Mouse (Mus musculus) lung, postnatal 25 days (tissue): ENCODE results near the gene Casc1.

Experiments
- DNase-seq: peaks from one replicate; pipeline ENCODE4 v3.0.0; 2022; ENCODE audit warnings: low spot score

Casc1 gene

GRCm38 (mm10) chr6:145202432-145203125 lies 8.2 kb downstream of the Casc1 start:
- no peak for DNase-seq

DNA sequence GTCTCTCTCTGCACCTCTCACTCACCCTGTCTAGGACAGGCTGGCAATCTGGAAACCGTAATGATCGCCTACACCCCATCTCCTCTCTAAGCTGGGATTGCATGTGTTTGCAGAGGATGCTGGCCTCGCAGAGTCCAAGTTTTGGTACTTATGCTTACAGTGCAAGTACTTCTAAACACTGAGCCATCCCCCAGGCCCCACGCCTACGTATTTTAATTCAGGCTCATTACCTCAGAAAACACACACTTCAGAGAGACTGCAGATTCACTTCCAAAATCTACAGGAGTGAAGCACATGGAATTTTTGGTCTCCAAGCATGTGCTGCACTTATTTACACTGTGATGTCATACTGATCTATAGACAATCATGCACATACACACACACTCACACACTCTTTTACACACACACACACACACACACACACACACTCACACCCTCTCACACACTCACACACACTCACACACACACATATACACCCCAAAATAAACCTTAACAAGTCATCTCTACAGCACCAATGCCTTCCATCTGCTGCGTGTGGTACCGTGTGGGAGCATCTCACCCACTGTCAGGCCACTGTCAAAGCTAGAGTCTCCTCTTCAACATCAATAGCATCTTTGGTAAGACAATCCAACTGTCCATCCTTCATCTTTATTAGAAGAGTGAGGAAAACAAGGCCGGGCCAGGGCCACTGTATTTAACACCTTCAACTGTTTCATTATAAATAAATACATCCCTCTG lies 12.7 kb downstream of the Casc1 start:
- DNase-seq = no peak

DNA sequence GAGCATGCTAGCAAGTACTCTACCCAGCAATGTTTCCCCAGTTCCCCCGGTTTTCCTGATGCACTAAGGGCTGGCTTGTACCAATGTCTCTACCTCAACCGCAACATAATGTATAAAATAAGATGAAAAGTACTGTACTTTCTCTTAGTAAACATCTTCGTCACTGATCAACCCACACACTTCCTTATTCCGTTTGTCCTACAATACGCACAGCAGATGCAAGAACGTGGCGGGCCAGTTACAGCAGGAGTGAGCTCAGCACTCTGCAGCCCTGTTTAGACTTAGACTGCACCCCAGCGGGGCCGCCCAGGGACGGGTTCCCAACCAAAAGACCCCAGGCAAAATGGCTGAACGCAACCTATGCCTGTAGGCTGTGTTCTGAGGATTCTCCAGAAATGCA lies 17.4 kb downstream of the Casc1 start:
- no peak for DNase-seq

DNA sequence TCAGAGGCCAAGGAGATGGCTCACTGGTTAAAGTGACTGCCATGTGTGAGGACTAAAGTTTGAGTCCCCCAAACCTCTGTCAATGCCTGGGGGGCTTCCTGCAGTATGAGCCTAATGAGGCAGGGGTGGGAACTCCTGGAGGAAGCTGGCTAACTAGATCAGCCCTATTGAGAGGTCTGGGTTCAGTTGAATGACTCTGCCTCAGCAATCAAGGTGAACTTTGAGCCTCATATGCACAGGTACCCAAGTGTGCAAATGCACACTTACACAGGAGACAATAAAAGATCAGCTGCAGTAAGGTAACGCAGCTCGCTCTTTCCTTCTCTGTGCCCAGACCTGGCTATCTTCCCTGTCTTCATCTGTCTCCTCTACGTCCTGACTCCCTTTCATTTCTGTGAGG lies 17.8 kb downstream of the Casc1 start:
- DNase-seq = no peak

- DNase-seq = peak; percentile 20
Observed at GRCm38 (mm10) chr6:145187093-145188088, 23.4 kb downstream of the Casc1 start.

- no peak for DNase-seq
Observed at GRCm38 (mm10) chr6:145186096-145186495, 24.7 kb downstream of the Casc1 start.

- peak; percentile 25 for DNase-seq
Observed at GRCm38 (mm10) chr6:145182044-145182443, 28.8 kb downstream of the Casc1 start.

DNA sequence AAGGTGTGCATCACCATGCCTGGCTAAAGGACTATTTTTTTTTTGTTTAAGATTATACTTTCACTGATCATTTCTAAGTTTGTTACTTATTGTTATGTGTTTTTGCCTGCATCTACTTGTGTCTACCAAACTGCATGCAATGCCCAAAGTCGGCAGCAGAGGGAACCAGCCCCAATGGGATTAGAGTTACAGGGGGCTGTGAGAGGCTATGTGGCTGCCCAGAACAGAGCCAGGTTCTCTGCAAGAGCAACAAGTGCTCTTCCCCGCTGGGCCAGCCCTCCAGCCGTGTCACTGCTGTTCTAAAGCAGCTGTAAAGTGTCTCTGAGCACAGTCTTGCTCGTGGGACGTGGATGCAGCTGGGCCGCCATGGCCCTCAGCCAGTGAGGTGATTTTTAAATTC lies 31.1 kb downstream of the Casc1 start:
- peak; percentile 38 for DNase-seq

DNA sequence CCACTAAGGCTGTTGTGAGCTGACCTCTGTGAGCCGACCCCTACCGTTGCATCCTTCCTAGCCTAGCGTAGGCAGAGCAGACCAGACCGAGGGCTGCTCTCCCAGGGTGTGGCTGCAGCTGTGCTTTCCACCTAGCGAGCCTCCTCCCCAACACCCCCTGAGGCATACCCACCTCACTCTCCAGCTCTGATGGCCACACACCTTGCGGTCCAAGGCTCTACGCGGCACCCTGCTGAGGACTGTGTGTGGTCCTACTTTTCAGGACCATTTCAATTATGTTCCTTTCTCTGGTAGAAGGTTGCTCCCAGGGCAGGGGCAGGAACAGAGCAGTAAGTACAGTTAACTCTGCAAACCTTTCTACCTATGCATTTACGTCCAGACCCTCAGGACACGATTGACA lies 34.3 kb downstream of the Casc1 start:
- no peak for DNase-seq

DNA sequence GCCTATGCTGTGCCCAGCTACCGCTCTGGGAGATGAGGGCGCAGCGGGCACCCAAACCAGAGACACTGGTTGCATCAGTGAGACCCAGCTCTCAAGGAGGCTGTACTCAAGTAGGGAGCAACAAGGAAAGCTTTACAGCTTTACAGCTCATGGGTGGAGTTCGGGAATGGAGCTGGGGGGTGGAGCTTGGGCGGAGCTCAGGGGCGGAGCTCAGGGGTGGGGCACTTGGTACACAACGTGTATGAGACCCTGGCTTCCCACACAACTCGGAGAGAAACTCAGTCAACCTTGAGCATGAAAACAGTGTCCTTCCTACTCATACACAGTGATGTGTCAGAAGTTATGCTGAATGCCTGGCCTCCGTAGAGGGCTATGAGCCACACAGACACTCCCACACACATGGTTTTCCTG lies 35.2 kb downstream of the Casc1 start:
- DNase-seq = no peak

GRCm38 (mm10) chr6:145173781-145174191 lies 37.0 kb downstream of the Casc1 start:
- peak; percentile 84 for DNase-seq

DNA sequence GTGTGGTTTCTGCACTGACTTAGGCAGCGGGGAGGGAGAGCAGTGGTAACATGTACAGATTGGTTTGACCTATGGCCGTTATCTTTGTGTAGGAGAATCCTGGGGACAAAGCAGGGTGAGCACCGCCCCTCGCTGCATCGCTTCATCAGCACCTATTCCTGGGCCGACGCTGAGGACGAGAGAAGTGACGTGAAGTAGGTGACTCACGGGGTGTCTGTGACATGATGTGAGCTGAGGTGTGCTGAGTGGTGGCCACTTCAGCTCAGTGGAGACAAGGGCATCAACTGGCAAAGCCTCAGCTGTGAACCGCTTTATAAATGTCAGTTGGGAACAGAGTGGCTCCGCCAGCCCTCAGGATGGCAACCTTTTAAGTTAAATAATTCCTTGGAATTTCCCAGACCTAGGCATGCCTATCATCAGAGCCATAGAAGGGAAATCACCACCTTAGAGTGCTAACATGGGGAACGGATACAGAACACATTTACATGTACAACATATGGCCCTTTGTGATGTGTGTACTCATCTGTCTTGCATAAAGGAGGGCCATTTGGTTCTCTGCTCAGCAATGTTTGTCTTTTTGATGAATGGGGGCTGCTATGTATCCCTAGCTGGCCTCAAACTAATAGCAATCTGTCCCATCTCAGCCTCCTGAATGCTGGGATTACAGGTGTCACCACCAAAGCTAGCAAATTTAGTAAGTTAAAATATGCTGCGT lies 38.8 kb downstream of the Casc1 start:
- no peak for DNase-seq

GRCm38 (mm10) chr6:145160581-145160980 lies 50.2 kb downstream of the Casc1 start:
- no peak for DNase-seq

DNA sequence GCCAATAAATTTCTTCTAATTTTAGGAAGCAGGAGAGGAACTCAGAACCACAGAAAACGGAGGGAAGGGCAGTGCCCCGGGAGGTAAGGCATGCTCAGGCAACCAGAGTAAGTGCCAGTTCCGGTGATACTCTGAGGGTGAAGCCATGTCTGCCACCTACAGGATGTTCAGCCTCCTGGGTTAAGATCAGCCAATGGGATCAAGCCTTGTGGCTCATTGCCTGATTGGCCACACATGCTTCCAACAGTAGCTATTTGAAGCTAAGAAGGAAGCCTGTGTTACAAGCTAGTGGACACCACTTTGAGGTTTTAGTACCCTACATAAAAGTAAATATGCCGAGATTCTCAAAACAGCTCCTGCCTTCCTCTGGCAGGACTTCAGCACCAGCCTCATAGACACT lies 52.2 kb downstream of the Casc1 start:
- DNase-seq = no peak

DNA sequence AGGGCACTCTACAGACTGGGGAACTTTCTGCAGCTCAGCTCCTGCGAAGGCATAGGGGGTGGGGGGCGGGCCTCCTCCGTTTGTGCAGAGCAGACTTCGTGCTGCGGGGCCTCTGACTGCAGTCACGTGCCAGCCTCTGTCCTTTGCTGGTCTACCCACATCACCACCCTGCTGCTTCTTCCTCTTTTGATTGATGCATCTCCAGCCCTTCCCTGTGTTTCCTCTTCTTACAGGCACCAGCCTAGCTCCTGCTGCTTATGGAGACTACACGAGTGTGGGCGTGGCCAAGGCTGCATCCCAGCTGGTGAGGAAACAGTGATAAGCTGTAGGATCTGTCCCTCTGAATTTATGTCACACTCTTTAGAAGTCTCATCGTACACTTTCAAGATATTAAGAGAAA lies 61.8 kb downstream of the Casc1 start:
- peak; percentile 18 for DNase-seq

GRCm38 (mm10) chr6:145147716-145148115 lies 63.1 kb downstream of the Casc1 start:
- no peak for DNase-seq

DNA sequence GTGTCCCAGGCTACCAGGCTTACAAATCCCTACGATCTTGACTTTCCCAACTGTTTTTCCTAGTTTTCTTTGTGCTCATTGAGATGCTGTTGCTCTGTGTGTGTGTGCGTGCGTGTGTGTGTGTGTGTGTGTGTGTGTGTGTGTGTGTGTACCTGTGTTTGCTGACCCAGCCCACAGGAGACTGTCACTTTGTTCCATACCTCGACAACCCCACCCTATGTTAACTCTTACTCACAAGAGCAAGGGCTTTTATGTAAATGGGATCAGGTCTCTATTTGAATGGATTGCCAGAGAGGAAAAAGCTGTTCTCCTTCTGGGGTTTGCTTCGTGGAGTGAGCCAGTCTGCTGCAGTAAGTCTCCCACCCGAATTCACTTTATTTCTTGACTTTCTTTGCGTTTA lies 65.6 kb downstream of the Casc1 start:
- DNase-seq = no peak

- no peak for DNase-seq
Observed at GRCm38 (mm10) chr6:145141827-145142226, 69.0 kb downstream of the Casc1 start.

GRCm38 (mm10) chr6:145140706-145141105 lies 70.1 kb downstream of the Casc1 start:
- DNase-seq = no peak

GRCm38 (mm10) chr6:145139776-145140475 lies 70.9 kb downstream of the Casc1 start:
- DNase-seq = peak; percentile 14

DNA sequence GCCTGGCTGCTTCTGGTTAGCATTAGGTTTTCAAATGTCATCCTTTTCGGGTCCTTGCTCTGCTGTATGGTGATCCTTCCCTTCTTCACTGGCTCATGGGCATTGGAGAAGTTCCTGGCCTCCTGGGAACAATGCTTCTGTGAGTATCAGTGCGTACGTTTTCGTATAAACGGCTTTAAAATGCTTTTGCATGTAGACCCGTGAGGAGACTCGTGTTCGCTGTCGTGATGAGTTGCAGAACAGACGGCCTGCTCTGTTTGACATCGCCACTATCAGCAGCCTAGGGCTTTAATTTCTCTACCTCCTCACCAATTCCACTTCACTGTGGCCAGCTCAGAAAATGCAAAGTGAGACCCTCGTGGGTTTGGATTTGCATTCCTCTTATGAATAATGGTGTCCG lies 71.6 kb downstream of the Casc1 start:
- DNase-seq = no peak
